Mouse (Mus musculus) myocyte (in vitro differentiated cells): ENCODE results near the gene Sdr9c7.

Experiments used
- CEBPB ChIP-seq: IDR thresholded peaks from 2 replicates; pipeline ENCODE4 v1.6.1; 2011; ENCODE audit warnings: mild to moderate bottlenecking, moderate library complexity; ENCODE audit not compliant: poor library complexity, insufficient read depth, severe bottlenecking
- E2F4 ChIP-seq: IDR thresholded peaks from one replicate; pipeline ENCODE4 v1.6.1; 2011; ENCODE audit warnings: mild to moderate bottlenecking, control low read depth, moderate library complexity; ENCODE audit not compliant: insufficient read depth
- MAX ChIP-seq: IDR thresholded peaks from one replicate; pipeline ENCODE4 v1.6.1; 2011; ENCODE audit warnings: low read depth, mild to moderate bottlenecking, control low read depth
- MYOD1 ChIP-seq, 3 experiments: IDR thresholded peaks; one replicate each; pipeline ENCODE4 v1.6.1; 2011; ENCODE audit warnings: control low read depth in 2 of 3, low read depth in 2 of 3, mild to moderate bottlenecking in 2 of 3, moderate library complexity in 1 of 3; ENCODE audit not compliant: insufficient read length in 2 of 3, control insufficient read depth in 1 of 3
- MYOG ChIP-seq, 3 experiments: IDR thresholded peaks; one replicate each; pipeline ENCODE4 v1.6.1; 2011; ENCODE audit warnings: control low read depth in 2 of 3, low read depth in 2 of 3, mild to moderate bottlenecking in 2 of 3; ENCODE audit not compliant: insufficient read length in 2 of 3, control insufficient read depth in 1 of 3, insufficient read depth in 1 of 3
- POLR2A ChIP-seq: IDR thresholded peaks from one replicate; pipeline ENCODE4 v1.6.1; 2011; ENCODE audit warnings: low read depth, mild to moderate bottlenecking, control low read depth, moderate library complexity; ENCODE audit not compliant: insufficient read length
- POLR2AphosphoS2 ChIP-seq: IDR thresholded peaks from one replicate; pipeline ENCODE4 v1.6.1; 2011; ENCODE audit warnings: low read depth, control low read depth; ENCODE audit not compliant: insufficient read length
- REST ChIP-seq: IDR thresholded peaks from one replicate; pipeline ENCODE4 v1.6.1; 2011; ENCODE audit warnings: mild to moderate bottlenecking, control low read depth, moderate library complexity; ENCODE audit not compliant: insufficient read depth, insufficient read length
- SRF ChIP-seq: IDR thresholded peaks from one replicate; pipeline ENCODE4 v1.6.1; 2011; ENCODE audit warnings: low read depth; ENCODE audit not compliant: control insufficient read depth, insufficient read length
- TCF12 ChIP-seq: IDR thresholded peaks from one replicate; pipeline ENCODE4 v1.6.1; 2011; ENCODE audit warnings: mild to moderate bottlenecking, control low read depth; ENCODE audit not compliant: poor library complexity, insufficient read depth, severe bottlenecking
- TCF3 ChIP-seq: IDR thresholded peaks from one replicate; pipeline ENCODE4 v1.6.1; 2011; ENCODE audit warnings: low read depth, control low read depth; ENCODE audit not compliant: insufficient read length
- USF1 ChIP-seq: IDR thresholded peaks from one replicate; pipeline ENCODE4 v1.6.1; 2011; ENCODE audit warnings: low read depth, mild to moderate bottlenecking, control low read depth, moderate library complexity

- no peak for TF ChIP-seq MAX
- TF ChIP-seq POLR2A = no peak
- no peak for TF ChIP-seq TCF12
- no peak for TF ChIP-seq REST
- TF ChIP-seq SRF = no peak
- TF ChIP-seq E2F4 = no peak
- no peak for TF ChIP-seq USF1
- no peak for TF ChIP-seq POLR2AphosphoS2
- TF ChIP-seq MYOD1 (IDR thresholded peaks at IDR 0.05; ENCODE audit: control insufficient read depth in 1 of 3, insufficient read length in 2 of 3, low read depth in 2 of 3) = peak; percentile 45 to 73 (median 66)
- no peak for TF ChIP-seq CEBPB
- peak in 1 of 3 experiments; percentile 17 for TF ChIP-seq MYOG (IDR thresholded peaks at IDR 0.05; ENCODE audit: control insufficient read depth in 1 of 3, insufficient read depth in 1 of 3, insufficient read length in 2 of 3, low read depth in 2 of 3)
- no peak for TF ChIP-seq TCF3
These were observed 26.5 kb downstream of the Sdr9c7 start for GRCm38 (mm10) chr10:127924597-127925378.
